Comparison of ENCODE assay signal across 23 mouse cellular contexts in genomic region chr5:125446344-125446743, GRCm38 (mm10). TPM values are rescaled to one million over a fixed set of nuclear protein-coding genes. Genes with fewer than 3 reads are reported as not detected.
A peak's percentile ranks its signal among the peaks of the same experiment; 100 is the strongest.
DNase-seq lines count a peak whose midpoint lies in the region; TF ChIP-seq lines count a peak whose summit lies in the region.
"Had no signal": no experiment of that assay in that cellular context is flagged by ENCODE, and none has a peak within 500 bp of the region (broad histone marks: within the 10 kb centered on the region; RNA-seq: fewer than 3 reads in every experiment).

No protein-coding gene starts in this region.

- no peak for TF ChIP-seq CTCF in layer of hippocampus, adult 2 months (conservative IDR thresholded peaks at IDR 0.05)
- no peak for TF ChIP-seq CTCF in left cerebral cortex, adult 2 months (IDR thresholded peaks at IDR 0.05)
- TF ChIP-seq CTCF in brain, embryonic 14.5 days (IDR thresholded peaks at IDR 0.05; ENCODE audit: borderline replicate concordance, extremely low read depth, insufficient read depth, insufficient read length), result no peak

- 0 out of 2 replicates have a peak overlapping the region, but pooled peaks have one; percentile 3 for H3K4me3 ChIP-seq in layer of hippocampus, adult 2 months
- H3K4me3 ChIP-seq in left cerebral cortex, adult 2 months, result no peak overlapping the region
- H3K4me3 ChIP-seq: forebrain, embryonic 10.5 days; forebrain, embryonic 13.5 days; hindbrain, embryonic 12.5 days; hindbrain, embryonic 15.5 days had no signal

- peak overlapping the region; percentile 81 for H3K27ac ChIP-seq in layer of hippocampus, adult 2 months
- no peak overlapping the region for H3K27ac ChIP-seq in left cerebral cortex, adult 2 months
- H3K27ac ChIP-seq: forebrain, embryonic 10.5 days; forebrain, embryonic 13.5 days; hindbrain, embryonic 12.5 days; hindbrain, embryonic 15.5 days had no signal

- peak; percentile 39 to 45 for DNase-seq in layer of hippocampus, adult 2 months (ENCODE audit: low spot score in 2 of 2)
- no peak for DNase-seq in layer of hippocampus, adult 11-12 months (ENCODE audit: low spot score)
- peak; percentile 19 to 61 for DNase-seq in left cerebral cortex, postnatal 14 days (ENCODE audit: low spot score in 2 of 2)
- DNase-seq in left cerebral cortex, adult 2 months (ENCODE audit: extremely low spot score in 1 of 2, low spot score in 2 of 2), result no peak
- peak; percentile 46 for DNase-seq in right cerebral cortex, adult 18-20 months
- DNase-seq in right cerebral cortex, postnatal 25 days, result no peak
- DNase-seq in brain, embryonic 14.5 days (ENCODE audit: low read depth), result peak; percentile 5
- DNase-seq in adrenal gland, postnatal 4 days (ENCODE audit: low spot score in 2 of 2), result no peak
- DNase-seq: adrenal gland, postnatal 10 days; adrenal gland, postnatal 36 days; B cell, adult 2 months; cerebellum, adult 18-20 months; cerebellum, adult 9-10 months; cerebellum, postnatal 14 days; gastrocnemius, postnatal 10 days; gastrocnemius, postnatal 36 days had no signal

- no peak for TF ChIP-seq POLR2A in brain, embryonic 14.5 days (IDR thresholded peaks at IDR 0.05; ENCODE audit: borderline replicate concordance, extremely low read depth, insufficient read depth, insufficient read length, poor library complexity, severe bottlenecking)

- intact Hi-C loops in left cerebral cortex, postnatal 14 days (cut with DNase I), result no loop called here
- intact Hi-C loops in left cerebral cortex, adult 2 months (cut with DNase I), result no loop called here

RNA-seq across cellular contexts. Expression of gene Bri3bp, which starts 5.0 kb away (rescaled TPM):
- 100 to 1,000 TPM in 1 of 2 experiments, 10 to 100 TPM in 1; 93.2 to 107 TPM for total RNA-seq in layer of hippocampus, adult 2 months (2021)
- total RNA-seq in left cerebral cortex, postnatal 14 days (2021), result 10 to 100 TPM; 81.0 to 85.6 TPM
- 10 to 100 TPM; 95.2 to 95.6 TPM for total RNA-seq in left cerebral cortex, adult 2 months (2021)
- 13.0 and 23.5 TPM in 2 replicates for polyA plus RNA-seq in brain, embryonic 14.5 days (2012; rRNA removed)
- 10 to 100 TPM; 34.2 to 37.0 TPM for total RNA-seq in adrenal gland, postnatal 4 days (2021)

RNA-seq across cellular contexts. Expression of gene Dhx37, which starts 12.4 kb away (rescaled TPM):
- 10 to 100 TPM; 15.2 to 15.6 TPM for total RNA-seq in layer of hippocampus, adult 2 months (2021)
- 10 to 100 TPM; 10.1 to 10.9 TPM for total RNA-seq in left cerebral cortex, postnatal 14 days (2021)
- 10 to 100 TPM; 12.2 to 12.7 TPM for total RNA-seq in left cerebral cortex, adult 2 months (2021)
- 27.6 and 31.5 TPM in 2 replicates for polyA plus RNA-seq in brain, embryonic 14.5 days (2012; rRNA removed)
- 10 to 100 TPM; 14.0 to 16.0 TPM for total RNA-seq in adrenal gland, postnatal 4 days (2021)

RNA-seq across cellular contexts. Expression of gene Aacs, which starts 29.3 kb away (rescaled TPM):
- total RNA-seq in layer of hippocampus, adult 2 months (2021), result 10 to 100 TPM; 48.1 to 55.5 TPM
- total RNA-seq in left cerebral cortex, postnatal 14 days (2021), result 10 to 100 TPM; 62.2 to 68.4 TPM
- 10 to 100 TPM; 43.7 to 48.0 TPM for total RNA-seq in left cerebral cortex, adult 2 months (2021)
- 69.9 and 73.4 TPM in 2 replicates for polyA plus RNA-seq in brain, embryonic 14.5 days (2012; rRNA removed)
- 10 to 100 TPM; 12.8 to 18.9 TPM for total RNA-seq in adrenal gland, postnatal 4 days (2021)

RNA-seq across cellular contexts. Expression of gene Ubc, which starts 56.3 kb away (rescaled TPM):
- total RNA-seq in layer of hippocampus, adult 2 months (2021), result 100 to 1,000 TPM; 713 to 818 TPM
- total RNA-seq in left cerebral cortex, postnatal 14 days (2021), result 100 to 1,000 TPM; 752 to 821 TPM
- total RNA-seq in left cerebral cortex, adult 2 months (2021), result 100 to 1,000 TPM; 846 to 851 TPM
- 784 and 896 TPM in 2 replicates for polyA plus RNA-seq in brain, embryonic 14.5 days (2012; rRNA removed)
- total RNA-seq in adrenal gland, postnatal 4 days (2021), result 1,000 to 10,000 TPM; 1,138 to 1,334 TPM

RNA-seq across cellular contexts. Expression of gene Gm10382, which starts 57.2 kb away (rescaled TPM):
- total RNA-seq in layer of hippocampus, adult 2 months (2021), result not detected
- under 1 TPM in 1 of 2 experiments, not detected in 1; 0.37 TPM for total RNA-seq in left cerebral cortex, postnatal 14 days (2021)
- under 1 TPM; 0.28 to 0.48 TPM for total RNA-seq in left cerebral cortex, adult 2 months (2021)
- 0.34 and 0.58 TPM in 2 replicates for polyA plus RNA-seq in brain, embryonic 14.5 days (2012; rRNA removed)
- total RNA-seq in adrenal gland, postnatal 4 days (2021), result under 1 TPM in 1 of 2 experiments, not detected in 1; 0.25 TPM
- total RNA-seq: G1E; heart, adult 8-10 months had no signal
- polyA plus RNA-seq: embryonic facial prominence, embryonic 11.5 days had no signal

Comparison
In these comparisons a context has a peak if more than half of its experiments do, and no peak if none do; other contexts are left out.
1. DNase-seq: peak in layer of hippocampus, adult 2 months (2 of 2), left cerebral cortex, postnatal 14 days (2 of 2), right cerebral cortex, adult 18-20 months (single experiment) and brain, embryonic 14.5 days (single experiment); none in layer of hippocampus, adult 11-12 months (single experiment), left cerebral cortex, adult 2 months (0 of 2), right cerebral cortex, postnatal 25 days (single experiment) and adrenal gland, postnatal 4 days (0 of 2).